Mouse (Mus musculus): Measurements from ENCODE around the gene Mesd.

The Mesd gene

DNA sequence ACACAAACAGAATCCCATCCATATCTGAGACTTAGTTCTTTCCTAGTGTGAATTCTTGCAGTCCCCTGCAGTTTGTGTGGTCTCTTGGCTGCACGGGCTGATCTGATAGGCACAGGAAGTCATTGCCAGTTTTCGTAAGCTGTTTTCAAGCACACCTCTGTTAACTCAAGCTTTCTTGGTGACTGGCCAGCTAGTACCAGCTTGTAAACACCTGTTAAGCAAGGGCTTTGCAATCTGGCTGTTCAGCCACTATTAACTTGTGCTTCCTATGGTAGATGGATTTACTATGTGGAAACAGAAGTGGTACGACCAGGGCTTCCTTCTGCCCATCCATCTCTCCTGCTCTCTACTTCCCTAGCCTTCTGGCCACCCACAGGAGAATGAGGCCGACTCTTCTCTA lies 36.0 kb downstream of the Mesd start:
- DNase-seq = no peak

- DNase-seq = no peak
Observed at GRCm38 (mm10) chr7:83921637-83922036, 37.4 kb downstream of the Mesd start.

DNA sequence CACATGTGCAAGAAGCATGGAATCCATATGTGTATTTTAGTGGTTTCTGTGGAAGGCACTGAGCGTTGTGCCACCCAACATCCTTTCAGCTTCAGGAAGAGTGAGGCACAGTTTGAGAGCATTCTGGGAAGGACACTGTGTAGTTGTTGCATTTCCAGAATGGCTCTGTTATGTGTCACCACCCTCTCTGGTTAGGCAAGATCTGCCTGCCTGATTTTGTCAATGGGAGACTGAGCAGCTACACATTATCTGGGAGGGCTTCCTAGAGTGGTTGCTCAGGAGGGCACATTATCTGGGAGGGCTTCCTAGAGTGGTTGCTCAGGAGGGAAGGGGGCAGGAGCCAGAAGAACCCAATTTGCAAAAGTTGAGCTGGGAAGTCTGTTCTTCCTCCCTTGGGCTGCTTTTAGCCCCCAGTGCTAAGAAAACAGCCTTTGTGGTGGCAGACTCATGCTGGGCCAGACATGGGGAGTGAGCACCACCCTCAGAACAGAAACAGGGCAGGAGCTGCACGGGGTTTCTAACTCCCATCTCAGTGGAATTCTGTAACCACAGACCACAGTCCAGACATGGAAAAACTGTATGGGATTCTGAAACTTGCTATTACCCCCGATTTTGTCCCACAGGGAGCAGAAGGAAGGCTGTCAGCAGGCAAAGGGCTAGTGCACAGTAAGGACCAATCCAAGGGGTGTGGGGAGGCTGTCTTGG lies 54.9 kb downstream of the Mesd start:
- DNase-seq = no peak

DNA sequence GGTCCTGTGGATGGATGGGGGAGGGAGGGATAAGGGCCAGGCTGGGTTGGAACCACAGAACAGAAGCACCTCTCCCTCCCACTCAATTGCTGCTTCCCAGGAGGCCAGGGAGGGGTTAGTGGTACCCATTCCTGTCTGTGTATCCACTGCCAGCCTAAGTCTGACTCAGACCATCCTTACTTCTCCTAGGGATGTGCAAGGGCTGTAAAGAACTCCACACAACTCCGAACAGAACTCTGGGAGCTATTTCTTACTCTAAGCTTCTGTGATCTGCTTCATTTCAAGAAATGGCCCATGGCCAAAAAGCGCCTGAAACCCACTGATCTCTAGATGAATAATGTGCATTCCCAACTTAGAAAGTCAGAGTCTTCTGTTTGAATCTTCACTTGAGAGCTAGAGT lies 55.9 kb downstream of the Mesd start:
- no peak for DNase-seq

GRCm38 (mm10) chr7:83941701-83942101 lies 57.4 kb downstream of the Mesd start:
- peak; percentile 78 for DNase-seq

GRCm38 (mm10) chr7:83948743-83949142 lies 64.5 kb downstream of the Mesd start:
- no peak for DNase-seq

- no peak for DNase-seq
Observed at GRCm38 (mm10) chr7:83949662-83950061, 65.4 kb downstream of the Mesd start.

Measured in cerebellum, adult 11-12 months (tissue).